Mouse (Mus musculus): ENCODE measurements around the gene Gpr108.

DNA sequence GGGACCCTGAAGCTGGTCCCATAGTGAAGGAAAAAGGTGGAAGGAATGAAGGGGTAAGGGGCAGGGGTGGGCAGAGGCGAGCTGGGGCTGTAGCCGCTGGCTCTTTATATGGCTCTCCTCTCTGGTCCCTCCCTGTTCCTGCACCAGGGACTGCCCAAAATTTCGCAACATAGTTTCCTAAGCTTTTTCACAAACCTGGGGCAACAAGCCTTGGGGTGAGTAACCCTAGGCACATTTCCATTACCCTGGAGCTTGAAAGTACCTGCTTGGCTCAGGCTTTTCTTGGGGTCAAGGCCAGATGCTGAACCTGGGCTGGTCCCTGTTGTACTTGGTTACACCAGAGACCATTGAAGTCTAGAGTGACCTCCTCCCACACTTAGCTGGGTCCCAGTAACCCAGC is 20.2 kb downstream of the Gpr108 start, which contains the start of gene C3:
- TF ChIP-seq GATA1 (IDR thresholded peaks at IDR 0.05; ENCODE audit: borderline replicate concordance, low read length), result no peak
- no peak for TF ChIP-seq FLI1 (IDR thresholded peaks at IDR 0.05; ENCODE audit: low read length)

Measured in megakaryocyte, embryonic 14.5 days (primary cell).